In genomic region chr2:33184641-33185040, GRCm38 (mm10) we compare ENCODE assay signal across 10 mouse cellular contexts. TPM values are rescaled to one million over a fixed set of nuclear protein-coding genes. Genes with fewer than 3 reads are reported as not detected.
DNase-seq lines count a peak whose midpoint lies in the region; ATAC-seq and TF ChIP-seq lines count a peak whose summit lies in the region.
"Had no signal": no experiment of that assay in that cellular context is flagged by ENCODE, and none has a peak within 500 bp of the region (broad histone marks: within the 10 kb centered on the region; RNA-seq: fewer than 3 reads in every experiment).

No protein-coding gene starts in this region.

- H3K4me2 ChIP-seq in intestine, embryonic 16.5 days (ENCODE audit: low read depth, low read length) = no peak overlapping the region
- no peak overlapping the region for H3K4me2 ChIP-seq in intestine, embryonic 15.5 days (replicated peaks)
- H3K4me2 ChIP-seq: liver, embryonic 12.5 days; midbrain, embryonic 11.5 days had no signal

- H3K4me1 ChIP-seq in intestine, embryonic 16.5 days (ENCODE audit: control insufficient read depth, insufficient read depth, low read length) = peaks cover 12% of the 10 kb centered on the region
- peaks cover 5% of the 10 kb centered on the region for H3K4me1 ChIP-seq in intestine, embryonic 15.5 days (replicated peaks)
- H3K4me1 ChIP-seq: liver, embryonic 12.5 days had no signal

- no peak for ATAC-seq in intestine, embryonic 16.5 days
- ATAC-seq in intestine, embryonic 15.5 days = no peak
- ATAC-seq: liver, embryonic 12.5 days had no signal

- no peaks in the 10 kb centered on the region for H3K27me3 ChIP-seq in intestine, embryonic 16.5 days (replicated peaks; ENCODE audit: control insufficient read depth, insufficient read depth, low read length)
- H3K27me3 ChIP-seq in intestine, embryonic 15.5 days (replicated peaks) = no peaks in the 10 kb centered on the region
- H3K27me3 ChIP-seq: liver, embryonic 12.5 days had no signal

- peak; percentile 59 for DNase-seq in adrenal gland, postnatal 10 days
- no peak for DNase-seq in adrenal gland, postnatal 4 days (ENCODE audit: low spot score in 2 of 2)
- peak; percentile 84 for DNase-seq in gastrocnemius, adult 2 months
- peak; percentile 67 to 69 for DNase-seq in heart, postnatal 36 days
- DNase-seq in left cerebral cortex, postnatal 14 days (ENCODE audit: low spot score in 2 of 2) = no peak
- DNase-seq in right cerebral cortex, postnatal 36 days (ENCODE audit: low spot score in 2 of 2) = no peak

- H3K36me3 ChIP-seq in intestine, embryonic 16.5 days (ENCODE audit: control insufficient read depth, insufficient read depth, low read length) = no peaks in the 10 kb centered on the region
- no peaks in the 10 kb centered on the region for H3K36me3 ChIP-seq in intestine, embryonic 15.5 days
- H3K36me3 ChIP-seq: liver, embryonic 12.5 days had no signal

- WGBS in intestine, embryonic 16.5 days = 74% methylated on average over 10 of the region's 10 CpGs
- 83% methylated on average over 10 of the region's 10 CpGs for WGBS in intestine, embryonic 15.5 days

- 0 out of 2 replicates have a peak overlapping the region, but pooled peaks have one; percentile 6 for H3K9ac ChIP-seq in intestine, embryonic 16.5 days (ENCODE audit: low read depth, low read length)
- no peak overlapping the region for H3K9ac ChIP-seq in intestine, embryonic 15.5 days
- H3K9ac ChIP-seq: liver, embryonic 12.5 days had no signal

- intact Hi-C loops in gastrocnemius, adult 2 months (cut with DNase I) = no loop called here
- intact Hi-C loops in heart, postnatal 36 days (cut with DNase I) = loop anchor here (1.0 kb wide), 1 partner anchor 32 kb away; the partner anchor contains the start of gene Angptl2
- intact Hi-C loops in left cerebral cortex, postnatal 14 days (cut with DNase I) = no loop called here

- H3K4me3 ChIP-seq in intestine, embryonic 16.5 days (ENCODE audit: low read length) = no peak overlapping the region
- H3K4me3 ChIP-seq in intestine, embryonic 15.5 days (replicated peaks) = no peak overlapping the region
- peak overlapping the region; percentile 32 for H3K4me3 ChIP-seq in gastrocnemius, adult 2 months
- H3K4me3 ChIP-seq: liver, embryonic 12.5 days had no signal

- TF ChIP-seq CTCF in gastrocnemius, adult 2 months (IDR thresholded peaks at IDR 0.05) = no peak

- no peaks in the 10 kb centered on the region for H3K9me3 ChIP-seq in intestine, embryonic 16.5 days (ENCODE audit: control insufficient read depth, low read length)
- no peaks in the 10 kb centered on the region for H3K9me3 ChIP-seq in intestine, embryonic 15.5 days
- H3K9me3 ChIP-seq: liver, embryonic 12.5 days had no signal

- H3K27ac ChIP-seq in intestine, embryonic 16.5 days (ENCODE audit: low read length) = no peak overlapping the region
- no peak overlapping the region for H3K27ac ChIP-seq in intestine, embryonic 15.5 days
- peak overlapping the region; percentile 70 for H3K27ac ChIP-seq in gastrocnemius, adult 2 months
- H3K27ac ChIP-seq: liver, embryonic 12.5 days had no signal

RNA-seq across cellular contexts. Expression of gene Angptl2, which starts 31.2 kb away (rescaled TPM):
- 10 to 100 TPM; 51.9 to 66.1 TPM for total RNA-seq in adrenal gland, postnatal 10 days (2021)
- 10 to 100 TPM; 41.9 to 51.7 TPM for total RNA-seq in adrenal gland, postnatal 4 days (2021)
- 41.6 and 42.9 TPM in 2 replicates for polyA plus RNA-seq in intestine, embryonic 16.5 days (2015; fragmentation: Nextera tagmentation; extraction: Ambion mirVana)
- polyA plus RNA-seq in intestine, embryonic 15.5 days (2015; fragmentation: Nextera tagmentation; extraction: Ambion mirVana) = 36.8 and 38.5 TPM in 2 replicates
- 10 to 100 TPM; 20.6 to 47.1 TPM for total RNA-seq in gastrocnemius, adult 2 months (2021)
- 10 to 100 TPM; 51.2 to 67.0 TPM for total RNA-seq in heart, postnatal 36 days (2021)
- 1 to 10 TPM; 3.1 to 3.6 TPM for total RNA-seq in left cerebral cortex, postnatal 14 days (2021)

RNA-seq across cellular contexts. Expression of gene Garnl3, which starts 53.2 kb away (rescaled TPM):
- total RNA-seq in adrenal gland, postnatal 10 days (2021) = 10 to 100 TPM; 16.4 to 29.5 TPM
- total RNA-seq in adrenal gland, postnatal 4 days (2021) = 10 to 100 TPM; 35.7 to 39.7 TPM
- polyA plus RNA-seq in intestine, embryonic 16.5 days (2015; fragmentation: Nextera tagmentation; extraction: Ambion mirVana) = 8.7 and 10.2 TPM in 2 replicates
- 10.3 and 11.7 TPM in 2 replicates for polyA plus RNA-seq in intestine, embryonic 15.5 days (2015; fragmentation: Nextera tagmentation; extraction: Ambion mirVana)
- under 1 TPM; 0.31 to 0.89 TPM for total RNA-seq in gastrocnemius, adult 2 months (2021)
- total RNA-seq in heart, postnatal 36 days (2021) = 1 to 10 TPM; 3.1 to 4.7 TPM
- total RNA-seq in left cerebral cortex, postnatal 14 days (2021) = 100 to 1,000 TPM; 156 to 159 TPM

Comparison
In these comparisons a context has a peak if more than half of its experiments do, and no peak if none do; other contexts are left out.
1. DNase-seq: peak in adrenal gland, postnatal 10 days (single experiment), gastrocnemius, adult 2 months (single experiment) and heart, postnatal 36 days (2 of 2); none in adrenal gland, postnatal 4 days (0 of 2), left cerebral cortex, postnatal 14 days (0 of 2) and right cerebral cortex, postnatal 36 days (0 of 2).
2. RNA of gene Angptl2, which starts 31.2 kb away (total RNA-seq): 51.2 to 67.0 TPM in heart, postnatal 36 days, 51.9 to 66.1 TPM in adrenal gland, postnatal 10 days, 41.9 to 51.7 TPM in adrenal gland, postnatal 4 days and 20.6 to 47.1 TPM in gastrocnemius, adult 2 months; 3.1 to 3.6 TPM in left cerebral cortex, postnatal 14 days; every median in the first group is over 4 times any median in the second.